Mouse (Mus musculus) urinary bladder, postnatal 36 days (tissue): Measurements from ENCODE around the gene Tfdp2.
"Not testable (repeated sequence)": the region's sequence is repeated elsewhere in the genome, so short reads cannot be mapped to it uniquely, and the experiment has no call there.

Experiments
- DNase-seq, 2 experiments: peaks; one replicate each; pipeline ENCODE4 v3.0.0; 2022; ENCODE audit warnings: low spot score in 2 of 2, mixed read lengths in 1 of 2

The Tfdp2 gene

DNA sequence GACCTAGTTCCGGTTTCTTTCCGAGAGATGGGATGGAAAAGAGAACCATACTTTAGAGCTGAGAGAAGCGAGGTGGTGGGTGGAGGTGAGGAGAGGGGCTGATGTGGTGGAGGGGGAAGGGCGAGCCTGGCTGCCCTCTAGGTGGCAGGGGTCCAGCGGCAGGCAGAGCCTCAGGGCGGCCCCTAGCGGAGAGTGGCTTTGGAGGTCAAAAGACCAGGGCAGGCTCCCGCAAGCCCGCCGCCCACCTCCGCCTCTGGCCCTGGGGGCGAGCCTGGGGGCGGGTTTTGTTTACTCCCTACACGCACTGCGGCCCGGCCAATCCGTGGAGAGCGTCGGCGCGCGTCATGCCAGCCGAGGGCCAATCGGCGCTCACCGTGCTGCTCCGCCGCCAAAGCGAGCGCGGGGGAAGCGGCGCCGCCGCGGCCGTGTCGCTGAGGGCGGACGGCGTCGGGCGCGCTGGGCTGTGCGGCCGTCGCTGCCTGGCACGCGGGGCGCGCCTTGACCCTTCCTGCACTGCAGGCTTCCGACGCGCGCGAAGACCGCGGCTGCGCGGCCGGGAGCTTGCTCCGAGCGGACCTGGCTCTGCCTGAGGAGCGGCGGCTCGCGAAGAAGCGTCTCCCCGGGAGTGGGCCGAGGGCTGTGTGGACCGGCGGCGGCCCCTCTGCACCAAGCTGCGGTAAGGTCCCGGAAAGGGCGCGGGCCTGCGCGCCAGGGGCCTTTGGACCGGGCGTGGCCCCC lies at the start of gene Tfdp2:
TSS of gene Tfdp2 (plus strand) at position 391 of the 738 bp plus-strand sequence.
- DNase-seq, result peak; percentile 79 to 90

DNA sequence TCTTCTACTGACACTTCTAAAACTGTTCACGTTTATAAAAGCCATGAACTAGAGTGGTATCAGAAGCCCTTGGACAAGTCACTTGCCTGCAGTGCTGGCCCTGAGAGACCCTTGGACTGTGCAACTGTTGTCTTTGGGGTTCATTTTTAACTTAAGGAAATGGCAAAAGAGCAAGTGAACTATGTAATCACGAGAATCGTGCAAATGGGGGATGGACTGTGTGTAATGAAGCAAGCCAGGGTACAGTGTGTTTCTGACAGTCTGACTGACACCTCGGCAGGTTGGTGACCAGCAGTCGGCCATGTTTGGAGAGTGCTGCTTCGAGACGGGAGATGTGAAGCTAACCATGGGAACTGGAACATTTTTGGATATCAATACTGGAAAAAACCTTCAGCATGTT lies 43.3 kb upstream of the Tfdp2 start:
- no peak for DNase-seq

DNA sequence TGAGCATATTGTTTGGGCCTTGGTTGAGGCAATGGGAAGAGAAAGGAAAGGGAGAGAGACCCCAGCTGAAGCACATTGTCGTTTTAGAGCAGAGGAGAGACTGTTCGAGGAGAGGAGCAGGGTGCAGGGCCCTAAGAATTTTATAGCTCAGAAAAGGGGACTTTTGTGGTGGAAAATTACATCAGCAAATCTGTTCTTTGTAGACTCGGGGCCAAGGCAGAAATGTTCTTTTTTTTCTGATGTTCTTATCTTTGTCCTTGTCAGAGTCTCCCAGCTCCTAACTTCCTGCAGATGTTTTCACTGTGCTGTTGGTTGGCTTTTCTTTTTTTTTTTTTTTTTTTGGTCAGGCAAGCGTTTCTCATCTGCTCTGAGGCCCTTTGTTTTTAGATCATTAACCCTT lies 37.6 kb upstream of the Tfdp2 start:
- no peak for DNase-seq

DNA sequence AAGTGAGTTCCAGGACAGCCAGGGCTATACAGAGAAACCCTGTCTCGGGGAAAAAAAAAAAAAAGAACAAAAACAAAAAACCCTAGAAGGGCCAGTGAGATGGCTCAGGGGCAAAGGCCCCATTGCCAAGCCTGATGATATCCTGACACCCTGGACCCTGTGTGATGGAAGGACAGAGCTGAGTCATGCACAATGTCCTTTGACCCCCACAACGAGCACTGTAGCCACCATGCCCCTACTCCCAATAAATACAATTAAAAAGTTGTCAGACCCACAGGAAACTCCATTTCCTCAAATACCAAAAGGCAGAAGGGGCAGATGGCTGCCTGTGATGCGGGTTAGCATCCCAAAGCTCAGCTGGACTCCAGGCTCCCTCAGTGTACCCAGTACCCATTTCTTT lies 37.0 kb upstream of the Tfdp2 start:
- DNase-seq, result no peak

DNA sequence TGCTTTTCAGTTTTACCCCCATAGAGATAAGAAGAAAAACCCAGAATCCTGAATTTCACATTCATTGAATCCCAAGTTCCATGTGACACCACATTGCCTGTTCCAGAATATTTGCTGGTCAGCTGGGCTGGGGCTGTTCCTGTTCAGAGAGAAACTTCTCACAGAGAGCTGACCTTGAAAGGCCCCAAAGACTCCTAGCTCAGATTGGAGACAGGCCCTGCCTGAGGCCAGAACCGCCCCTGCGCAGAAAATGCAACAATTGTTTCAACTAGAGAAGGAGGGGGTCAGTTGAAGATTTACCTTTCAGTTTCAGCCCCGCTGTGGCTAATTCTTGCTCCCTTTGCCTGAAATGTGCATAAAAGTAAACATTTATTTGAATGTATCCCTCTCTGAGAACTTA lies 35.3 kb upstream of the Tfdp2 start:
- DNase-seq, result no peak

DNA sequence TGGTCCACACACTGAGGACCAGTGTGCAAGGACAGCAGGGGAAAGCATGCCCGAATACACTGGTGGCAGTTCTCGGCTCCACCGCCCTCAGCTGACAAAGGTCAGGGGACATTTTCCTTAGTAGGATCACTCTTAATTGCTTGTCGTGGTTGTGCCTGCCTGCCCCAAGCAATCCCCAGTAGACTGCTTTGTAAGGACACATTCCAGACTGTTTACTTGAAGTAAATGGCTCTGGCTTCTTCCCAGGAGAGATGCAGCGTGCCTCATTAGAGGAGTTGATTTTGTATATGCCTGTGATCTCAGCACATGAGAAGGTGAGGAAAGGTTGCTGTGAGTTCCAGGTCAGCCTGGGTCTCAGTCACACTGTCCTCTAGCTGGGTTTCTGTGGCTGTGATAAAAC lies 33.7 kb upstream of the Tfdp2 start:
- no peak for DNase-seq

DNA sequence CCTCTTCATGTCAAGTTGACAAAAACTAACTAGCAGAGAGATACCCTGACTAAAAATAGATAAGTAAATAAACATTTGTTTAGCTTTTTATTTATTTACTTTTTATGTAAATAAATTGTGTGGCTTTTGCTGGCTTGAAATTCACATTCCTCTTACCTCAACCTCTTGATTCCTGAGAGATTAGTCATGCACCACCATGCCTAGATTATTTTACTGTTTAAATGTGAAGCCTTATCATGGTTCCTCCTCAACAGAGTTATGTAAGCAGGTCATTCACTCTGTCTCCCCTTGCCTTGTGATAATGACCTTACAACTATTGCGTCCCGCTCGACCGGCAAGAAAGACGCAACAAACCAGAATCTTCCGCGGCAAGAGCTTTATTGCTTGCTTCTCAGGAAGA lies 32.6 kb upstream of the Tfdp2 start:
- DNase-seq, result no peak

DNA sequence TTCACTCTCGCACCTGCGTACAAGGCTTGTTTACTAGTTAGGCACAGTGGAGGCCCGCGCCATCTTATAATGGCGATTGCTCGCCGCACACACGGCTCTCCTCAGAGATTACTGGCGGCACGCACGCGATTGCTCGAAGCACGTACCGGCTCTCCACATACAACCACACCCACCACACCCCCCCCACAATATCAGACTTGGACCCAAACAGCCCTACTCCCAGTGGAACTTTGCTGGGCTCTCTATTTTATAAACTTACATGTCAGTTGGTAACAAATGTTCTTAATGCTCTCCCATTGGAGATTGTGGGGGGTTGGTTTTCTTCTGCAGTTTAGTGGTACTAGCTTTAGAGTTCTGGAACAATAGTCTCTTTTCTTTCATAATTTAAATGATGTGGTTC lies 32.1 kb upstream of the Tfdp2 start:
- not testable (repeated sequence) for DNase-seq

DNA sequence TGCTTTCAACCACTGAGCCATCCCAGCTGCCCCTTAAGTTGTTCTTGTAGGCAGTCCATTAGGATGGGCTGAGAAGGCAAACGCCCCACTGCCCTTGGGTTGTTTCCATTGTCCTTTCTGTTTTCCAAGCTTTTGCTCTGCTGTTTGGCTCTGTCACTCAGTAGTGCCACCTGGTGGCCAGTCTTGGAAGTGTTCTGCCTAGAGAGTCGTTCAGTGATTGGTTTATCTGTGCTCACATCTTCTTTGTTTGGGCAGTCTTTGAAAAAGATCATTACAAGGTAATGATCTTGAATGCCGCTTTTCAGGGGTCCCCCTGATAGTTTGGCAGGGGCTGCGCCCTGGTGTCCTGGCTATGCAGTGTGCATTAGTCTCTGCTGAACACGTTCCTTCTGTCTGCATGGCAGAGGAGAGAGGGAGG lies 28.9 kb upstream of the Tfdp2 start:
- peak; percentile 48 to 51 for DNase-seq

DNA sequence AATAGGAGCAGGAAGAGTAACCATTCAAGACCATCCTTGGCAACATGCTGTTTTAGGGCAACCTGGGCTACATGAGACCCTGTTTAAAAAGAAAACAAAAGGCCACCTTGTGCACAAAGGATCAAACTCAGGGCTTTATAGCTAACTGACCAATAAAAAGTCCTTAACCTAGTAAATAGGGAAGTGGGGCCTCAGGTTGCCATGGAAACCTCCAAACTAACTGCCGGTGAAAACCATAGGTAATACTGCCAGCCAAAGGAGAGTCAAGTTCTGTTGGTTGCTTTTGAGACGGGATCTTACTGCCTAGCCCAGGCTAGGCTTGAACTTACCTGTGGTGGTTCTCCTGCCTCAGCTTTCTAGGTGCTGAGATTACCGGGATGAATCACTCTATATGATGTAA lies 25.5 kb upstream of the Tfdp2 start:
- DNase-seq, result no peak

DNA sequence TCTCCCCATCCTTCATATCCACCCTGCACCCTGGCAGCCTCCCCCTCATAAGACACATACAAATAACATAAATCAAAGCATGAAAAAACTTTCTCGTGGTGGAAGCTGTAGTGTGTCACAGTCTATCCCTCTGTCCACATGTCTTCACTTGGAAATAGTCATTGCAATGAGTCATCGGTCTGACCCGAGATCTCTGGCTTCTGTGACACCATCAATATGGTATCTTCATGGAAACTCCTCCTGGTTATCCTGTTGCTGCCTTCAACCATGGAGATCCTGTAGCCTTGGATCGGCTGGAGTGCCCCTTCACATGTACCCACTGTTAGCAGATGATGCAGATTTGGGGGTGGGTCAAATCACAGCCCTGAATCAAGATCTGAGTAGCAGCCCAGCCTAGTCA lies 11.2 kb upstream of the Tfdp2 start:
- DNase-seq, result no peak

DNA sequence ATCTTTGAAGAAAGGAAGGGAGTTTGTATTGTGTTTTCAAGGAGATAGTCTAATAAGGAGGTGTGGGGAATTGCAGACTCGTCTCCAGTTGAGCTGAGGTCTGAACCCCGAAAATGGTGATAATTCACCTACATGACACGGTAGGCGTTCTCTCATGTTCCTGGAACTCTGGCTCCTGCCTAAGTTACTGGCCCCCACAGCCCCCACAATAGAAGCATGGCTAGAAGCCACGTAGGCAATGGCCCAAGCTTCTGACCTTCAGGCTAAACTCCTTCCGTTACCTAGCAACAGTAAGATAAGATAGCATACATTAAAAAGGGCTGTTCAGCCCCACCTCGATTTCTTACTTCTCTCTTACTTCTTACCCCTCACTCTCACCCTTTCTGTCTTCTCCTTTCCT lies 9.4 kb upstream of the Tfdp2 start:
- DNase-seq, result no peak

DNA sequence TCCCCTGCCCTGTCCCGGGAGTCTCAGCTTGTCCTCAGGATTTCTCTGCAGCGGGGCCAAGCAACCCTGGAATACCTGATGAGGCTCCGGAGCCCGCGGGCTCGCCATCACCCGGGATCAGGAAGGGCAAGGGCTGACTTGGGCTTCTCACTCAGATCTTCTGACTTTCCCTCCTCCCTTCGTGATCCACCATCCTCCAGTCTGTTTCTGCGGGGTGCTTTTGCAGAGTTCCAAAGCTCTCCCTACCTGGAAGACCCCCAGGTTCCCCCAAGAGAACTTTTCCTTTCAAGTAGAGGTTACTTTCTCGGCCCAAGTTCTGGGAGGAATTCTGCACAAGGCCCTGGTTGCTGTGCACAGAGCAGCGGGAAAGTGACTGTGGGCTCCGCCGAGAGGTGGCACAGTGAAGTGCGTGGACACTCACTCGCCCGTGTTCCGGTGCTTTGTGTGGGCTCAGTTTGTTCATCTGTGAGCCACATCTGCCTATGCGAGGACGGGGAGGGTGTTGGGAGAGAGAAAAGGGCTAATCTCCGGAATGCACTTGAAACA lies 634 bp downstream of the Tfdp2 start:
- DNase-seq, result peak; percentile 33 to 38

DNA sequence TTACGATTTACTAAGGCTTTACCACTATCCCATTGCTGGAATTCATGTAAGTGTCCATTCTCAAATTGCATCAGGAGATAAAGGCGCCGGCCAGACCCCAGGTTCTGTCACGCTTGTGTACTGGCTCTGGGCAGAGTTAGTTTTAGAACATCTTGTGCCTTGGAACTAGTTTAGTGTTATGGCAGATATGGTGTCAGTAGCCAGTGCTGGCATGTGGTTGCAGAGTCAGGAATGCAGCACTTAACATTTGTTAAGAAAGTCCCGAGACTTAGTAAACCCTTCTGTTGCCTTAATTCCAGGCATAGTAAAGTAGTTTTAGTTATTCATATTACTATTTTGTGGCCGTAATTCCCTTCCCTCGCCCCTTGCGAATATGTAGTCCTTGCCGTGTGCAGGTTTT lies 1.7 kb downstream of the Tfdp2 start:
- DNase-seq, result no peak

DNA sequence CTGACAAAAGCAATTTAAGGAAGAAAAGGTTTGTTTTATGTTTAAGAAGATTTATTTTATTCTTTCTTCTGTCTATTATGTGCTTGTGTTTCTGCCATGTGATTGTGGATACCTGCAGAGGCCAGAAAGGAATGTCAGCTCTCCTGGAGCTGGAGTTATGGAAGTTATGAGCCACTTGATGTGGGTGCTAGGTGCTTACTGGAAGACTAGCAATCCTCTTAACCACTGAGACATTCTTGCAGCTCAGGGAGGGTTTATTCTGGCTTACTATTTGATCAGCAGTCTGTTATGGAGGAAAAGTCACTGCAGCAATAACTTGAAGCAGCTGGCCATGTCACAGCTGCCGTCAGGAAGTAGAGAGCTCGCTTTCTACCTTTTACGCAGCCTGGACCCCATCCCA lies 7.6 kb downstream of the Tfdp2 start:
- no peak for DNase-seq

DNA sequence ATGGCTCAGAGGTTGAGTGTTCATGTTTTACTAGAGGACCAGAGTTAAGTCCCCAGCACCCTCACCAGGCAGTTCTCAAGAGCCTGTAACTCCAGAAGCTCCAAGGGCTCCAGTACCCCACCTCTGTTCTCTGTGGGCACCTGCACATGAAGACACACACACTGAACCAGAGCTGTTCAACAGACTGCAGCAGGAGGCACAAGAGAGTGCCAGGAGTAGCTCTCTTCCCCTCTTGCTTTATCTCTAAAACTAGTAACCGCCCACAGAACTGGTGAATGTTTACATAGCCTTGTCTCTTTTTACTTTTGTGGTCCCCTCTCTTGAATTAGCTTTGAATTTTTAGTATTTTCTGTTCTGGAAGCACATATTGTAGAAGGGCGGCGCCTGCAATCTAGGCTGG lies 11.4 kb downstream of the Tfdp2 start:
- DNase-seq, result no peak

DNA sequence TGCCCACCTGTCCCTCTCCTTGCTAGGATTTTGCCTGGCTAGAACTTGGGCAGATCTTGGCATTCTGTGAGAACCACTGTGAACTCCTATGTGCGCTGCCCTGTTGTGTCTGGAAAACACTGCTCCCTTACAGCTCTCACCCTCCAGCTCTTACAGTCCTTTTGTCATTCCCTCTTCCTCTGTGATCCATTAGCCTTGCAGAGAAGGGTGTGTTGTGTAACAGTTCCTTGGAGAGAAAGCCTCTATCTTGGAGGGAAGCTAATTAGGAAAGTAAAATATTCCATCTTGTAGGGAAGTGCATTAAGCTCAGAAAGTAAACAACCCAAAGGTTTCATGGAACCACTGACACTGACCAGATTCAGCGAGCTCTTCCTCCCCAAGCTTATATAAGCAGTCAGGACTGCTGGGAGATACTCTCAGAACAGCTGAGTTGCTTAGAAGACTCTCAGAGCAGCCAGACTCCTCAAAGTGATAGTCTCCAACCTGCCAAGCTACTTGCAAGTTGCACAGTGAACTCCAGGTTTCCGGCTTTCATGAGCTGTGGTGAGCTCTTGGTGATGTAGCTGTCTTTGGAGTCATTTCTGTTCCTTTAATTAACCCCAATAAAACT lies 17.1 kb downstream of the Tfdp2 start:
- no peak for DNase-seq

DNA sequence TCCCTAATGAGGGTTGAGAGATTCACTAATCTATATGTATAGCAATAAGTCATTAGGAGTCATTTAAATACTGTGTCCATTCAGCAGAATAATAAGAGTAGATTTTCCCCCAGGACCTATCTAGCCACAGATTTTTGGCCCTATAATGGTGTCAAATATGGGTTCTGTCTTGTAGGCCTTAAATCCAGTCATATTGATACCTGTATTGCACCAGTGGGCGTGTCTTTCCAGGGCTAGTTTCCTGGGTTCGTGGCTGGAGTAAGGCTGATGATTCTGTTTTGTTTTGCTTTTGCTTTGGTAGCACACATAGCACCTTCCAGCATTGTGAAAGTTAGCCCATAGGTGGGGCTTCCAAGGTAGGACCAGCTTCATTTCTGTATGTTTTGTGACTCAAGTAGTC lies 18.1 kb downstream of the Tfdp2 start:
- DNase-seq, result no peak

DNA sequence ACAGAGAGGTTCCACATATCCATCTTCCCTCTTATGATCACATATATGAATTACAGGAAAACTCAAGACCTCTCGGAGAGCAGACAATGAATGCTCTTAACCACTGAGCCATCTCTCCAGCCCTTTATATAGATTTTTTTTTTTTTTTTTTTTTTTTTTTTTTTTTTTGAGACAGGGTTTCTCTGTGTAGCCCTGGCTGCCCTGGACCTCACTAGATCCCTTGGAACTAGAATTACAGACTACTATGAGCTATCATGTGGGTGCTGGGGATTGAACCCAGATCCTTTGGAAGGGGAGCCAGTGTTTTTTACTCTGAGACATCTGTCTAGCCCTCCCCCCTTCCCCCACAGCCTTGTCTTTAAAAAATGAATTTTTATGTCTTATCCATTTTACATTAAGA lies 21.2 kb downstream of the Tfdp2 start:
- DNase-seq, result no peak

DNA sequence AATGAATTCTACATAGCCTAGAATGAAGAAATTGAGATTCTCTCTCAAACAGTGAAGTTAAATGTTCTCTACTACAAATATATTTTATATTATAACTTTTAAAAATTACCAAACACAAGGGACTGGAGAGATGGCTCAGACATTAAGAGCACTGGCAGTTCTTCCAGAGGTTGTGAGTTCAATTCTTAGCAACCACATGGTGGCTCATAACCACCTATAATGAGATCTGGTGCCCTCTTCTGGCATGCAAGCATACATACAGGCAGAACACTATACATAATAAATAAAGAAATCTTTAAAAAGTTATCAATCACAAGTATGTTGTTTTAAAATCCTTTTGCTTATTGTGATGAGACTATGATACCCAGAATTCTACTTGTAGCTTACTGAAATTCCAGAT lies 21.7 kb downstream of the Tfdp2 start:
- DNase-seq, result no peak

DNA sequence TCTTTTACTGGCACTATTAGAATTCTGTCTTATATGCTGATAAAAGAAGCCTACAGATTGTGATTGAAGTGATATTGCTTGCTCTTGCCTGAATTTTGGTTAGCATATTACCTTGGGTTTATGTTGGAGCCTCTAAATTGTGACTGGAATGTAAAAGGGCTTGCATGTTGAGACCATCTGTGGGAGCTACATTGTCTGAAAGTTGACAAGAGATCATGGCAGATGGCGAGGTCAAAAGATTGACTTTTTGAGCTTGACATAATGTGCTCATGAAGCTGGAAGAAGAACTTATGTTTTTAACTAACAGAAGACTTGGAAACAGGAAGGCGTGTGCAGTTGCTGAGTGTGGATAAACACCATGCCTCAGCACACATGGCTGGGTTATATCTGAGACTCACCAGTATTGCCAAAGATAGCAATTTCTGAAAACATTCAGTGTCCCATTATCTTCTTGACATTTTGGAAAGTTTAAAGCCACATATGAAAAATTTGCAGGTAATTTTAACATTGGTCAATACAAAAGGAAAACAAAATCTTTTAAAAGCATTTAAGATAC lies 23.1 kb downstream of the Tfdp2 start:
- no peak for DNase-seq

DNA sequence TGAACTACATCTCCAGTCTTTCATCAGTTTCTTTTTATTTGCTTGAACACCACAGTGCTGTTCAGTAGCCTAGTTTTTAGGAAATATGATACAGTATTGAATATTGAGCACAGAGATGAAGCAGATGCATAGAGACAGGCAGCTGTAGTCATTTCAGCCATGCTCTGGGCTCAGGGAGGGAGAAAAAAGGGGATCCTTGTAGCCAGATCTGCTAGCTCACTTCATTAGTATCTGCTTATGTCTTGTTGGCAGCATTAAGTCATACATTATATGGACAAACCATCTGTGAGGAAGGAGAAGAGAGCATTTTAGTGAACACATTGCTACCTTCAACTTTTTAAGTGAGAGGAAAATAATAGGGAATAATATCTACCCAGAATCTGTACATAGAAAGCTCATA lies 24.3 kb downstream of the Tfdp2 start:
- DNase-seq, result no peak

DNA sequence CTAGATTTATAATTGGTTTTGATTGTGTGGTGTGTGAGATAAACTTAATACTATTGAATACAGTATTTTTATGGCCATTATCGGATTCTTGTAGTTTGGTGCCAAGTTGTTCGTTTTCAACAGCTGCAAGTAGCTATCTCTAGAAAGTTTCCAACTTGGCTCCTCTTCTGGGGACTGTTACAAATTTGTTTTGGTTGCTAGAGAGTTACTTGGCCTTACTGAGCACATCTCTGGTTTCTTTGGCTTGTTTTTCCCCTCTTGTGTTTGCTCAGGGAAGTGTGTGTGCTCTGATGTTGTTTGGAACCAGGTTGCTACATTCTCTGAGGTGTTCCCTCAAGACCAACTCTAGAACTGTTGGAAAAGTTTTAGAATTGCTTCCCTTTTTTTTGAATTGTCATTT lies 27.2 kb downstream of the Tfdp2 start:
- no peak for DNase-seq
